Mouse (Mus musculus) layer of hippocampus, adult 9-11 months (tissue): ENCODE measurements at regions not wholly inside any gene's neighbourhood (a gene's known extent, or its start where the extent isn't known, plus 50 kb on each side); places are given as distances from the start of the nearest gene placed in this dataset.

ENCODE experiments used
- DNase-seq: peaks from one replicate; pipeline ENCODE4 v3.0.0; 2022

GRCm38 (mm10) chr19:24622776-24623175, 51.0 kb upstream of the Tmem252 start:
- DNase-seq, result no peak

GRCm38 (mm10) chr19:24622309-24622708, 51.5 kb upstream of the Tmem252 start:
- DNase-seq, result no peak

- peak; percentile 11 for DNase-seq
Observed at GRCm38 (mm10) chr19:24621610-24622220, 52.1 kb upstream of the Tmem252 start.

GRCm38 (mm10) chr19:24615762-24616310, 58.0 kb upstream of the Tmem252 start:
- DNase-seq, result no peak

- no peak for DNase-seq
Observed at GRCm38 (mm10) chr19:24607884-24608283, 52.2 kb upstream of the Pip5k1b start.

- DNase-seq, result no peak
Observed at GRCm38 (mm10) chr19:24606390-24606976, 50.8 kb upstream of the Pip5k1b start.
